Comparison of ENCODE assay signal across 23 mouse cellular contexts in genomic region chr1:189127367-189127766, GRCm38 (mm10).
DNase-seq lines count a peak whose midpoint lies in the region; ATAC-seq and TF ChIP-seq lines count a peak whose summit lies in the region.
"Had no signal": no experiment of that assay in that cellular context is flagged by ENCODE, and none has a peak within 500 bp of the region (broad histone marks: within the 10 kb centered on the region; RNA-seq: fewer than 3 reads in every experiment).

No protein-coding gene starts in this region.

- H3K27ac ChIP-seq in hindbrain, embryonic 11.5 days (ENCODE audit: low read depth, low read length): no peak overlapping the region; the same call in 1 of the 2 replicates
- no peak overlapping the region for H3K27ac ChIP-seq in hindbrain, postnatal 0 days
- 0 out of 2 replicates have a peak overlapping the region, but pooled peaks have one; percentile 56 for H3K27ac ChIP-seq in neural tube, embryonic 11.5 days (ENCODE audit: low read depth, low read length)
- no peak overlapping the region for H3K27ac ChIP-seq in hindbrain, embryonic 13.5 days
- H3K27ac ChIP-seq: embryonic facial prominence, embryonic 15.5 days; gastrocnemius, adult 2 months; intestine, embryonic 15.5 days; layer of hippocampus, adult 2 months; macrophage had no signal

- H3K36me3 ChIP-seq in hindbrain, embryonic 11.5 days (ENCODE audit: control insufficient read depth, insufficient read depth, low read length): no peaks in the 10 kb centered on the region
- no peaks in the 10 kb centered on the region for H3K36me3 ChIP-seq in hindbrain, postnatal 0 days (ENCODE audit: insufficient read depth, low read length)
- H3K36me3 ChIP-seq in neural tube, embryonic 11.5 days (ENCODE audit: control insufficient read depth, insufficient read depth, low read length): no peaks in the 10 kb centered on the region
- H3K36me3 ChIP-seq in hindbrain, embryonic 13.5 days: no peaks in the 10 kb centered on the region
- H3K36me3 ChIP-seq: embryonic facial prominence, embryonic 15.5 days; intestine, embryonic 15.5 days had no signal

- ATAC-seq in hindbrain, embryonic 11.5 days (ENCODE audit: low FRiP score): peak; percentile 74
- no peak for ATAC-seq in hindbrain, postnatal 0 days
- peak; percentile 74 for ATAC-seq in neural tube, embryonic 11.5 days (ENCODE audit: insufficient read depth, low FRiP score, low TSS enrichment)
- ATAC-seq in hindbrain, embryonic 13.5 days (ENCODE audit: low FRiP score): peak; percentile 28; the same call in 1 of the 2 replicates
- ATAC-seq: intestine, embryonic 15.5 days; lung, postnatal 0 days had no signal

- H3K4me3 ChIP-seq in hindbrain, embryonic 11.5 days (ENCODE audit: low read depth, low read length): no peak overlapping the region
- H3K4me3 ChIP-seq in hindbrain, postnatal 0 days (ENCODE audit: low read length): no peak overlapping the region
- H3K4me3 ChIP-seq in neural tube, embryonic 11.5 days (ENCODE audit: low read depth, low read length): no peak overlapping the region
- no peak overlapping the region for H3K4me3 ChIP-seq in hindbrain, embryonic 13.5 days
- H3K4me3 ChIP-seq: embryonic facial prominence, embryonic 15.5 days; gastrocnemius, adult 2 months; intestine, embryonic 15.5 days; layer of hippocampus, adult 2 months had no signal

- H3K9ac ChIP-seq in hindbrain, embryonic 11.5 days (ENCODE audit: low read depth, low read length): no peak overlapping the region
- H3K9ac ChIP-seq in hindbrain, postnatal 0 days (replicated peaks; ENCODE audit: low read length): no peak overlapping the region
- H3K9ac ChIP-seq in neural tube, embryonic 11.5 days (ENCODE audit: low read length): no peak overlapping the region
- H3K9ac ChIP-seq in hindbrain, embryonic 13.5 days: no peak overlapping the region
- H3K9ac ChIP-seq: embryonic facial prominence, embryonic 15.5 days; intestine, embryonic 15.5 days had no signal

- H3K9me3 ChIP-seq in hindbrain, embryonic 11.5 days (ENCODE audit: control insufficient read depth, low read length): no peaks in the 10 kb centered on the region
- H3K9me3 ChIP-seq in hindbrain, postnatal 0 days (ENCODE audit: low read length): peaks cover 5% of the 10 kb centered on the region; the same call in 1 of the 2 replicates
- H3K9me3 ChIP-seq in neural tube, embryonic 11.5 days (ENCODE audit: control insufficient read depth, low read length): peaks cover 3% of the 10 kb centered on the region; the same call in 1 of the 2 replicates
- H3K9me3 ChIP-seq in hindbrain, embryonic 13.5 days: no peaks in the 10 kb centered on the region
- H3K9me3 ChIP-seq: embryonic facial prominence, embryonic 15.5 days; intestine, embryonic 15.5 days had no signal

- no peaks in the 10 kb centered on the region for H3K4me1 ChIP-seq in hindbrain, embryonic 11.5 days (replicated peaks; ENCODE audit: control insufficient read depth, insufficient read depth, low read length)
- H3K4me1 ChIP-seq in hindbrain, postnatal 0 days (ENCODE audit: insufficient read depth, low read length): no peaks in the 10 kb centered on the region
- peaks cover 9% of the 10 kb centered on the region for H3K4me1 ChIP-seq in neural tube, embryonic 11.5 days (ENCODE audit: control insufficient read depth, insufficient read depth, low read length)
- peaks cover 6% of the 10 kb centered on the region for H3K4me1 ChIP-seq in hindbrain, embryonic 13.5 days (replicated peaks)
- H3K4me1 ChIP-seq: embryonic facial prominence, embryonic 15.5 days; intestine, embryonic 15.5 days had no signal

- WGBS in hindbrain, embryonic 11.5 days: 22% methylated on average over 5 of the region's 5 CpGs
- 34% methylated on average over 5 of the region's 5 CpGs for WGBS in hindbrain, postnatal 0 days
- whole genome bisulfite sequencing in neural tube, embryonic 11.5 days: 20% methylated on average over 5 of the region's 5 CpGs
- 15% methylated on average over 5 of the region's 5 CpGs for WGBS in hindbrain, embryonic 13.5 days

- H3K27me3 ChIP-seq in hindbrain, embryonic 11.5 days (ENCODE audit: control insufficient read depth, insufficient read depth, low read length): no peaks in the 10 kb centered on the region
- H3K27me3 ChIP-seq in hindbrain, postnatal 0 days (ENCODE audit: insufficient read depth, low read length): no peaks in the 10 kb centered on the region
- H3K27me3 ChIP-seq in neural tube, embryonic 11.5 days (ENCODE audit: control insufficient read depth, insufficient read depth, low read length): no peaks in the 10 kb centered on the region
- H3K27me3 ChIP-seq in hindbrain, embryonic 13.5 days: no peaks in the 10 kb centered on the region
- H3K27me3 ChIP-seq: embryonic facial prominence, embryonic 15.5 days; intestine, embryonic 15.5 days had no signal

- peak; percentile 24 for DNase-seq in embryo, embryonic 11 days
- DNase-seq in embryo, embryonic 9.5 days (ENCODE audit: extremely low spot score): no peak
- peak; percentile 29 for DNase-seq in hindbrain, embryonic 11.5 days (ENCODE audit: low spot score)
- no peak for DNase-seq in hindbrain, postnatal 0 days (ENCODE audit: low spot score)
- DNase-seq in neural tube, embryonic 11.5 days (ENCODE audit: low spot score): peak; percentile 27
- no peak for DNase-seq in neural tube, embryonic 10.5 days (ENCODE audit: extremely low spot score, low spot score)
- DNase-seq in kidney, postnatal 14 days: no peak
- DNase-seq: adrenal gland, postnatal 36 days; cerebellum, postnatal 14 days; gastrocnemius, adult 2 months; heart, postnatal 4 days; kidney, adult 9 months; kidney, postnatal 25 days; right cerebral cortex, adult 18-20 months; right cerebral cortex, postnatal 4 days; thymus, adult 18-20 months; thymus, postnatal 36 days had no signal

- no peak for TF ChIP-seq CTCF in hindbrain, postnatal 0 days (IDR thresholded peaks at IDR 0.05; ENCODE audit: low read depth)

- no peak overlapping the region for H3K4me2 ChIP-seq in hindbrain, embryonic 11.5 days (replicated peaks; ENCODE audit: low read depth, low read length)
- no peak overlapping the region for H3K4me2 ChIP-seq in hindbrain, postnatal 0 days (ENCODE audit: low read depth, low read length)
- H3K4me2 ChIP-seq in neural tube, embryonic 11.5 days (ENCODE audit: low read depth): 0 out of 2 replicates have a peak overlapping the region, but pooled peaks have one; percentile 24
- H3K4me2 ChIP-seq in hindbrain, embryonic 13.5 days: no peak overlapping the region
- H3K4me2 ChIP-seq: embryonic facial prominence, embryonic 15.5 days; intestine, embryonic 15.5 days had no signal

Comparison
In these comparisons a context has a peak if more than half of its experiments do, and no peak if none do; other contexts are left out.
1. DNase-seq: peak in embryo, embryonic 11 days (single experiment), hindbrain, embryonic 11.5 days (single experiment) and neural tube, embryonic 11.5 days (single experiment); none in embryo, embryonic 9.5 days (single experiment), hindbrain, postnatal 0 days (single experiment), neural tube, embryonic 10.5 days (single experiment) and kidney, postnatal 14 days (single experiment).